Mouse (Mus musculus) intestine, embryonic 16.5 days (tissue): ENCODE data around the gene Snx10. TPM values are rescaled to one million over a fixed set of nuclear protein-coding genes. Genes with fewer than 3 reads are reported as not detected.

Experiments used
- ATAC-seq: fragments of 200-750 bp; cut with Nextera tagmentation; 2 replicates; pipeline ENCODE4 v1.8.0; 2017; ENCODE audit warnings: moderate TSS enrichment, moderate library complexity
- H3K27ac ChIP-seq: fragments of 300-500 bp; sonication (generic); 2 replicates; pipeline ENCODE4 v1.5.1; 2014; ENCODE audit warnings: mild to moderate bottlenecking, low read length
- H3K27me3 ChIP-seq: fragments of 300-500 bp; sonication (generic); replicated peaks from 2 replicates; pipeline ENCODE4 v1.6.1; 2014; ENCODE audit warnings: low read length, control low read depth, mixed read lengths; ENCODE audit not compliant: control insufficient read depth, insufficient read depth
- H3K36me3 ChIP-seq: fragments of 300-500 bp; sonication (generic); 2 replicates; pipeline ENCODE4 v1.6.1; 2014; ENCODE audit warnings: low read length, control low read depth; ENCODE audit not compliant: control insufficient read depth, insufficient read depth
- H3K4me1 ChIP-seq: fragments of 300-500 bp; sonication (generic); 2 replicates; pipeline ENCODE4 v1.6.1; 2014; ENCODE audit warnings: low read length, control low read depth, mixed read lengths; ENCODE audit not compliant: control insufficient read depth, insufficient read depth
- H3K4me2 ChIP-seq: fragments of 300-500 bp; sonication (generic); 2 replicates; pipeline ENCODE4 v1.6.1; 2014; ENCODE audit warnings: low read depth, low read length, control low read depth
- H3K4me3 ChIP-seq: fragments of 300-500 bp; sonication (generic); 2 replicates; pipeline ENCODE4 v1.5.1; 2014; ENCODE audit warnings: mild to moderate bottlenecking, low read length
- H3K9ac ChIP-seq: fragments of 300-500 bp; sonication (generic); 2 replicates; pipeline ENCODE4 v1.6.1; 2014; ENCODE audit warnings: low read depth, low read length
- H3K9me3 ChIP-seq: fragments of 300-500 bp; sonication (generic); 2 replicates; pipeline ENCODE4 v1.6.1; 2016; ENCODE audit warnings: low read length, control low read depth; ENCODE audit not compliant: control insufficient read depth
- WGBS: fragments of 180-500 bp; shearing (Covaris S2); extraction: QIAGEN DNeasy Blood & Tissue Kit; methylation state at CpG from one replicate; pipeline ENCODE4 v1.1.7; 2014; 5-methylcytosine and 5-hydroxymethylcytosine counted together
- polyA plus RNA-seq: library from polyadenylated mRNA; unstranded; fragments of >200 nt; fragmentation: Nextera tagmentation; extraction: Ambion mirVana; gene quantifications from 2 replicates; pipeline ENCODE4 v1.2.1, GENCODE M21; 2015

The Snx10 gene
- polyA plus RNA-seq, 1 experiment from 2014 or later, result 12.1 TPM

- 7% methylated on average over 45 of the region's 45 CpGs for WGBS
- H3K4me3 ChIP-seq, result peak overlapping the region; percentile 47
- peak; percentile 81 for ATAC-seq
- H3K27ac ChIP-seq, result no peak overlapping the region
- no peaks in the 10 kb centered on the region for H3K9me3 ChIP-seq
- H3K36me3 ChIP-seq, result no peaks in the 10 kb centered on the region
- peaks cover 7% of the 10 kb centered on the region for H3K4me1 ChIP-seq
- H3K9ac ChIP-seq, result peak overlapping the region; percentile 60; the same call in 1 of the 2 replicates
- peak overlapping the region; percentile 91 for H3K4me2 ChIP-seq
- H3K27me3 ChIP-seq, result no peaks in the 10 kb centered on the region
Observed at GRCm38 (mm10) chr6:51592356-51593115, 68.8 kb downstream of the Snx10 start.

GRCm38 (mm10) chr6:51593446-51594035 is 69.8 kb downstream of the Snx10 start:
- 78% methylated on average over 10 of the region's 10 CpGs for WGBS
- no peak overlapping the region for H3K9ac ChIP-seq

GRCm38 (mm10) chr6:51594516-51594915 is 70.8 kb downstream of the Snx10 start:
- 40% methylated on average over 4 of the region's 4 CpGs for WGBS
- 0 out of 2 replicates have a peak, but pooled peaks have one; percentile 47 for ATAC-seq
- H3K27ac ChIP-seq, result no peak overlapping the region
- no peaks in the 10 kb centered on the region for H3K27me3 ChIP-seq
- peak overlapping the region; percentile 20; the same call in 1 of the 2 replicates for H3K4me2 ChIP-seq
- H3K36me3 ChIP-seq, result no peaks in the 10 kb centered on the region
- no peaks in the 10 kb centered on the region for H3K9me3 ChIP-seq
- no peak overlapping the region for H3K9ac ChIP-seq
- no peak overlapping the region for H3K4me3 ChIP-seq
- H3K4me1 ChIP-seq, result peaks cover 7% of the 10 kb centered on the region

More at GRCm38 (mm10) chr6:51593446-51594035, 69.8 kb downstream of the Snx10 start:
- Histone ChIP-seq H3K27me3 (no peaks in the 10 kb centered on the region), H3K4me3 (no peak overlapping the region), H3K36me3 (no peaks in the 10 kb centered on the region), H3K9me3 (no peaks in the 10 kb centered on the region), H3K4me1 (peaks cover 7% of the 10 kb centered on the region), H3K27ac (no peak overlapping the region), H3K4me2 (no peak overlapping the region)
- ATAC-seq, result no peak

GRCm38 (mm10) chr6:51598058-51598457 is 74.4 kb downstream of the Snx10 start:
- Histone ChIP-seq H3K4me2 (no peak overlapping the region), H3K36me3 (no peaks in the 10 kb centered on the region), H3K27me3 (no peaks in the 10 kb centered on the region), H3K4me3 (no peak overlapping the region), H3K27ac (no peak overlapping the region), H3K4me1 (0 out of 2 replicates have a peak, but pooled peaks cover 2% of the 10 kb centered on the region), H3K9ac (no peak overlapping the region), H3K9me3 (no peaks in the 10 kb centered on the region)
- ATAC-seq, result no peak
- WGBS, result 89% methylated on average over 7 of the region's 7 CpGs

- no peaks in the 10 kb centered on the region for H3K36me3 ChIP-seq
- no peak overlapping the region for H3K4me3 ChIP-seq
- ATAC-seq, result no peak
- no peak overlapping the region for H3K27ac ChIP-seq
- no peaks in the 10 kb centered on the region for H3K4me1 ChIP-seq
- H3K4me2 ChIP-seq, result no peak overlapping the region
- H3K9ac ChIP-seq, result no peak overlapping the region
- no peaks in the 10 kb centered on the region for H3K27me3 ChIP-seq
- 74% methylated on average over 9 of the region's 9 CpGs for WGBS
- no peaks in the 10 kb centered on the region for H3K9me3 ChIP-seq
Observed at GRCm38 (mm10) chr6:51600412-51600811, 76.7 kb downstream of the Snx10 start.

- ATAC-seq, result no peak
- Histone ChIP-seq H3K9ac (no peak overlapping the region), H3K27ac (no peak overlapping the region), H3K4me1 (no peaks in the 10 kb centered on the region), H3K4me3 (no peak overlapping the region), H3K36me3 (no peaks in the 10 kb centered on the region), H3K4me2 (no peak overlapping the region), H3K9me3 (no peaks in the 10 kb centered on the region), H3K27me3 (no peaks in the 10 kb centered on the region)
- WGBS, result 64% methylated on average over 1 of the region's 1 CpGs
Observed at GRCm38 (mm10) chr6:51602341-51602740, 78.6 kb downstream of the Snx10 start.

- Histone ChIP-seq H3K4me3 (no peak overlapping the region), H3K4me2 (no peak overlapping the region), H3K36me3 (no peaks in the 10 kb centered on the region), H3K4me1 (no peaks in the 10 kb centered on the region), H3K9me3 (no peaks in the 10 kb centered on the region), H3K9ac (no peak overlapping the region), H3K27ac (no peak overlapping the region), H3K27me3 (no peaks in the 10 kb centered on the region)
- ATAC-seq, result no peak
- 90% methylated on average over 10 of the region's 10 CpGs for WGBS
Observed at GRCm38 (mm10) chr6:51603691-51604090, 80.0 kb downstream of the Snx10 start.

GRCm38 (mm10) chr6:51606245-51606644 is 82.5 kb downstream of the Snx10 start:
- Histone ChIP-seq H3K36me3 (no peaks in the 10 kb centered on the region), H3K27me3 (no peaks in the 10 kb centered on the region), H3K4me3 (no peak overlapping the region), H3K4me1 (no peaks in the 10 kb centered on the region), H3K9ac (no peak overlapping the region), H3K27ac (no peak overlapping the region), H3K9me3 (no peaks in the 10 kb centered on the region), H3K4me2 (no peak overlapping the region)
- ATAC-seq, result no peak
- WGBS, result 79% methylated on average over 4 of the region's 4 CpGs

- no peaks in the 10 kb centered on the region for H3K9me3 ChIP-seq
- H3K4me3 ChIP-seq, result no peak overlapping the region
- no peak for ATAC-seq
- H3K4me2 ChIP-seq, result no peak overlapping the region
- WGBS, result 40% methylated on average over 7 of the region's 7 CpGs
- no peak overlapping the region for H3K9ac ChIP-seq
- no peak overlapping the region for H3K27ac ChIP-seq
- no peaks in the 10 kb centered on the region for H3K27me3 ChIP-seq
- H3K36me3 ChIP-seq, result no peaks in the 10 kb centered on the region
- H3K4me1 ChIP-seq, result no peaks in the 10 kb centered on the region
Observed at GRCm38 (mm10) chr6:51606803-51607202, 83.1 kb downstream of the Snx10 start.
